Mouse (Mus musculus) macrophage (primary cell): Measurements from ENCODE around the gene Psma5. TPM values are rescaled to one million over a fixed set of nuclear protein-coding genes. Genes with fewer than 3 reads are reported as not detected.

Experiments used
- H3K27ac ChIP-seq: fragments of 350-480 bp; formaldehyde crosslinking; 2 replicates; pipeline ENCODE4 v1.9.0; 2021
- H3K36me3 ChIP-seq: fragments of 350-480 bp; formaldehyde crosslinking; 2 replicates; pipeline ENCODE4 v1.9.0; 2021; ENCODE audit errors: inconsistent target
- H3K4me3 ChIP-seq: fragments of 350-480 bp; formaldehyde crosslinking; 2 replicates; pipeline ENCODE4 v1.9.0; 2021; ENCODE audit errors: inconsistent target
- H3K79me2 ChIP-seq: fragments of 350-480 bp; formaldehyde crosslinking; 2 replicates; pipeline ENCODE4 v1.9.0; 2021; ENCODE audit errors: inconsistent target
- WGBS: methylation state at CpG from one replicate; pipeline ENCODE4 v1.1.7; 2026; ENCODE audit warnings: inconsistent platforms; ENCODE audit not compliant: missing documents; 5-methylcytosine and 5-hydroxymethylcytosine counted together
- polyA plus RNA-seq: library from polyadenylated mRNA; stranded (reverse); fragments of 250-400 nt; gene quantifications from 3 replicates; pipeline ENCODE4 v1.2.4, GENCODE M21; 2018; ENCODE audit warnings: inconsistent platforms

Gene Psma5
- polyA plus RNA-seq, 1 experiment from 2014 or later, result 106 TPM

DNA sequence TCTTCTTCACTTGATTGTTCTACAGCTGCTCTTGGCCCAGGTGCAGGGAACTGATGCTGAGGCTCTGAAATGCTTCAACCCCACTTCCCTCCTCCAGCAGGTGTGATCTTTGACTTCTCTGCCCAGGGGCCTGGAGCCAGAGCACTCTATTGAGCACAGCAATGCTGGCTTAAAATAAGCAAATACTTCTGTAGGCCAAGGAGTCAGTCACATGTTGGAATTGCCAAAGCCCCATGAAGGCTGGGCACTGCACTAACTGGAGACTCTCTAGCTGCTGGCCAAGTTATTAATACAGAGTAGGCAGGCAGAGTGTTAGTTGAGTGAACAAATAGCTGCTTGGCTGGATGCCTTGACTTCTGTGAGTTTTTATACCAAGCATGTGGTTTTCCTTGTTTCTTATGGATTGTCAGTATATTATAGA is 54.2 kb downstream of the Psma5 start:
- no peak overlapping the region for H3K4me3 ChIP-seq
- H3K27ac ChIP-seq, result no peak overlapping the region
- no peaks in the 10 kb centered on the region for H3K36me3 ChIP-seq
- H3K79me2 ChIP-seq, result no peaks in the 10 kb centered on the region

DNA sequence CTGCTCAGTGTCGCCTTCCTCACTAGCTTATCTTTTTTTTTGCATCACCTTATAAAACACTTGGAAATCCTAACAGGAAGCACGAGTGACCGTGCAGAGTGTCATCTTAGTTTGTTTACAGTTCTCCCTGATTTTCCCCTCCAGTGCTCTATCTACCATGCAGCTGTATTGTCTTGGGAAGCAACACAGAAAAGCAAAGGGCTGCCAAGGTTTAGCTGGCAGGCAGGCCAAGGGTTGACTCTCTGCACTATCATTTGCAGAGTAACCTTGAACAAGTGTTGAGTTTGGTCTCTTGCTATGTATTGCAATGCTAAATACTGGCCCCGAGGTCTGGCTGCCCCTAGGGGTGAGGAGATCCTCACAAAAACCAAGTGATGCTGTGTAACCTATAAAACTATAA is 55.0 kb downstream of the Psma5 start:
- H3K36me3 ChIP-seq, result no peaks in the 10 kb centered on the region
- H3K79me2 ChIP-seq, result no peaks in the 10 kb centered on the region
- no peak overlapping the region for H3K4me3 ChIP-seq
- 88% methylated on average over 4 of the region's 4 CpGs for WGBS
- H3K27ac ChIP-seq, result no peak overlapping the region

DNA sequence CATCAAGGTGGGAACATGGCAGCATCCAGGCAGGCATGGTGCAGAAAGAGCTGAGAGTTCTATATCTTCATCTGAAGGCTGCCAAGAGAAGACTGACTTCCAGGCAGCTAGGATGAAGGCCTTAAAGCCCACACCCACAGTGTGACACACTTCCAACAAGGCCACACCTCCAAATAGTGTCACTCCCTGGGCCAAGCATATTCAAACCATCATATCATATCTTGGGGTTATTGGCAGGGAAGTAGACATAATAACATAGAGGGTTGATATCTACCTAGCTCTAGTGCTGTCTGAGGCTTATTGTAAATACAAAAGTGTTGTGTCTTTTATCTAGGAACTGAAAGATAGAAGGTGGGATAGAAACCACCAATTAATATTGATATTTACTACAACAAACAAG is 55.7 kb downstream of the Psma5 start:
- no peaks in the 10 kb centered on the region for H3K36me3 ChIP-seq
- H3K27ac ChIP-seq, result no peak overlapping the region
- no peaks in the 10 kb centered on the region for H3K79me2 ChIP-seq
- no peak overlapping the region for H3K4me3 ChIP-seq

DNA sequence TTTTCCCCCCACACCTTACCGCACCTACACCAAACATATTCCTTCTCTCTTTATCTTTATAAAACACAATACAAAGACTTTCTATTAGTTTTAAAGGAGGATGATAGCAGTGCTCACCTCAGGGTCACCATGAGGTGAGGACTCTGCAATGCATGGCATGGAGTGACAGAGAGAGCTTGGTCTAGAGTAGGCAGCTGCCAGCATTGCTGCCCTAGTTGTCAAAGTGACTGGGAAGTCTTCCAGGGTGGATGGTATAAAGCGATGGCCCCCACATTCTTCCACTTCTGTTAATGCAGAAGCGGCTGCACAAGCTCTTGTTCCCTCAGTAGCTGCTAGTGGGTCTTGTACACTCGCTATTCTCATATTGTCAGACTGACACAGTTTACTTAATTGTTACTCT is 56.4 kb downstream of the Psma5 start:
- Histone ChIP-seq H3K79me2 (no peaks in the 10 kb centered on the region), H3K27ac (no peak overlapping the region), H3K4me3 (no peak overlapping the region), H3K36me3 (no peaks in the 10 kb centered on the region)
- WGBS, result 96% methylated on average over 3 of the region's 4 CpGs

DNA sequence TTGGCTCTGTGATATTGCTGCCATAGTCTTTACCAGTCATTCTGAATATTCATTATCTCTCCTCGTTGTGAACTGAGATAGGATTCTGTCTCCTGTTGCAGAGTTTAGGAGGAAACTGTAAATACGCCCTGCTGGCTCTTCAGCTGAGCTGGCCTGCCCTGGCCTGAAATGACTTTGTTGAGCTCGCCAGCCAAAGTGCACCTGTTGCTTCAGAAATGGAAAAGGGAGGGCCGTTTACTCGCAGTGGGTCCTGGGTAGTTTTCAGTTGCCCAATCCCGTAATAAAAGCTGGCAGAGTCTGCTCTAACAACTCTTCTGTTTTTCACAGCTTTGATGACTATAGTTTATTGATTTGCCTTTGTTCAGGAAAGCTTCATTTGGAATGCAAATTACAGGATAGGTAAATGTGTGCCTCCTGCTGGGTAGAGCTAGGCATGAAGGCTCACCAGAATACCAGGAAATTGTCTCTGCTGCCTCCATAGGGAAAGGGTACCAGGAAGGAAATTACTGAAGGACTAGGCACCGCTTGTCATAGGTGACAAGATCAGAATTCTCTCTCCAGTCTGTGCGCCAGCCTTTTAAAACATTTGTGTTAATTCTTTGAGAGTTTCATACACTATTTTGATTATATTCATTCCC is 57.4 kb downstream of the Psma5 start:
- H3K27ac ChIP-seq, result no peak overlapping the region
- no peaks in the 10 kb centered on the region for H3K36me3 ChIP-seq
- H3K79me2 ChIP-seq, result no peaks in the 10 kb centered on the region
- no peak overlapping the region for H3K4me3 ChIP-seq
- WGBS, result 93% methylated on average over 8 of the region's 8 CpGs

DNA sequence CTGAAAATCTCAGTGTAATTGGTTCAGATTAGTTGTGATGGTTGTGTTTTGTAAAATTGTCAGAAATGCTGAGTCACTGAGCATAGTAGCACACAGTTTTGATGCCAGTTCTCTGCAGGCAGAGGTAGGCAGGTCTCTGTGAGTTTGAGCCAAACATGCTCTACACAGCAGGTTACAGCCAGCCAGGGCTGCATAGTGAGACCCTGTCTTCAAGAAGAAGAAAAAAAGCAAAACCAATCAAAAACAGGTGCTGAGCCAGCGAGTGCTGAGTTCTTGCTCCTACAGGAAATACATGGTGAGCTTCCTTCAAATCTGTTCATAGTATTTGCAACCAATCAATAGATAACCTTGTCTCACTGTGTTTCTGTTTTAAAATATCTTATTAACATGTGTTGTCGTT is 61.8 kb downstream of the Psma5 start:
- H3K79me2 ChIP-seq, result no peaks in the 10 kb centered on the region
- 94% methylated on average over 2 of the region's 2 CpGs for WGBS
- H3K4me3 ChIP-seq, result no peak overlapping the region
- no peak overlapping the region for H3K27ac ChIP-seq
- H3K36me3 ChIP-seq, result no peaks in the 10 kb centered on the region

DNA sequence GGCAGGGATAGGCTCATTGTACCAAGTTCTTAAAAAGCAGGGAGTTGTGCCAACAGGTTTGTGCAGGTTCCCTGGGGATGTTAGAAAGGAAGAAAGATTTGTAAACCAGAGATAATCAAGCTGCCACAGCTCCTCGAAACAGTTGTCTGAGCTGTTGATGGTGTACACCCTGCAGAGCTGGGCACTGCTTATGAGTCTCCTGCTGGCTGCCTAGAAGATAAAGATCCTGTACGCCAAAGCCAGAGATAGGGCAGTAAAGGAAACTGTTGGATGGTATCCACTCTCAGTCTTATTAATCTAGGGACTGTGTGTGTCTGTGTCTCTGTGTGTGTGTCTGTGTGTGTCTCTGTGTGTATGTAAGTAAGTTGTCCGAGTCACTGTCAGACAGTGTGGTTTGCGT is 64.9 kb downstream of the Psma5 start:
- no peaks in the 10 kb centered on the region for H3K36me3 ChIP-seq
- no peaks in the 10 kb centered on the region for H3K79me2 ChIP-seq
- no peak overlapping the region for H3K27ac ChIP-seq
- H3K4me3 ChIP-seq, result no peak overlapping the region
- WGBS, result 93% methylated on average over 4 of the region's 4 CpGs

DNA sequence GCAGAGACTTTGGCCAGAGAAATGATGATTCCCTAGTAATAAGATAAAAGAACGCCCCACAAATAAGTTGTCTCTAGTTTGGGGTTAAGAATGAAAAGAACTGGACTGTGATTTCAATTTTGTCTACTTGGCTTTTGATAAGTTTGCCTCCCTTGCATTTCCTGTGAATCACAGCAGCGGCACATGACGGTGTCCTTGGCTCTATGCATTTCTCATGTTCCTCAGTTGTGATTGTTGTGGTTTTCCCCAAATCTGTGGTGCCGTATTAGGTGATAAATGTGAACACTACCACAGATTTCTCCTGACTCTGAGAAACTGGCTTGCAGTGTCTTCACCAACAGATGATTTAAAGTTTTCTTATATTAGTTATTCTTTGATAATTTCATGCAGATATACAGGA is 65.4 kb downstream of the Psma5 start:
- no peaks in the 10 kb centered on the region for H3K36me3 ChIP-seq
- no peak overlapping the region for H3K4me3 ChIP-seq
- no peaks in the 10 kb centered on the region for H3K79me2 ChIP-seq
- 74% methylated on average over 4 of the region's 4 CpGs for WGBS
- H3K27ac ChIP-seq, result no peak overlapping the region

DNA sequence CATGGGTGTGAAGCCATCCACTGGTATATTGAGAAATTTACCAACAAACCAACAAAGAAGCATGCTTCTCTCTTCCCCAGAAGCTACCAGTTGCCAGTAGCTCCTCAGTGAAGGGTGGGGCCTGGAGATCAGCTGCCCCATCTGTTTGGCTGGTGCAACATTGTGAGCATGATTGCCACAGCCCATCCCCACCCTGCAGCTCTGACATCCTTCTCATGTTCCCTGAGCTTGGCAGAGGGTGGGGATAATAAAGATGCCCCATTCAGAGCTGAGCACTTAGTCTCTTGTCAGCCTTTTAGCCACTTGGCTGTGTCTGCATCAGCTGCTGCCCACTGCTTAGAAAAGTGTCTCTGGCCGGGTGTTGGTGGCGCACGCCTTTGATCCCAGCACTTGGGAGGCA is 66.2 kb downstream of the Psma5 start:
- Histone ChIP-seq H3K4me3 (no peak overlapping the region), H3K27ac (no peak overlapping the region)
- 90% methylated on average over 2 of the region's 3 CpGs for WGBS

DNA sequence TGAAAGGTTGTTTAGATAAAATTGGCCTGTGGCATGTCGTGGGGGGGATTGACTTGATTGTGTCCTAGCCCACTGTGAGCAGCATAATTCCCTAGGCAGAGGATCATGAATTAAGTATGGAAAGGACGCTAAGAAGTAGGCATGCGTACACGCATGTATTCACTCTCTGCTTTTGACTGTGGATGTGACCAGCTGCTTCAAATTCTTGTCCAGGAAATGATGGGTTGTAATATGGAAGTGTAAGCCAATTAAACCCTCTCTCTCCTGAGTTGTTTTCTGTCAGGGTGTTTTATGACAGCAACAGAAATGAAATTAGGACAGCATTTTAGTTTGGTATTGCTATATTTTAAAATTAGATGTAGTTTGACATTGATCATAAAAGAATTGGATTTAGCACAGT is 68.1 kb downstream of the Psma5 start:
- no peaks in the 10 kb centered on the region for H3K36me3 ChIP-seq
- H3K4me3 ChIP-seq, result no peak overlapping the region
- 100% methylated on average over 4 of the region's 4 CpGs for WGBS

More for the DNA sequence above, 66.2 kb downstream of the Psma5 start:
- no peaks in the 10 kb centered on the region for H3K79me2 ChIP-seq
- no peaks in the 10 kb centered on the region for H3K36me3 ChIP-seq

DNA sequence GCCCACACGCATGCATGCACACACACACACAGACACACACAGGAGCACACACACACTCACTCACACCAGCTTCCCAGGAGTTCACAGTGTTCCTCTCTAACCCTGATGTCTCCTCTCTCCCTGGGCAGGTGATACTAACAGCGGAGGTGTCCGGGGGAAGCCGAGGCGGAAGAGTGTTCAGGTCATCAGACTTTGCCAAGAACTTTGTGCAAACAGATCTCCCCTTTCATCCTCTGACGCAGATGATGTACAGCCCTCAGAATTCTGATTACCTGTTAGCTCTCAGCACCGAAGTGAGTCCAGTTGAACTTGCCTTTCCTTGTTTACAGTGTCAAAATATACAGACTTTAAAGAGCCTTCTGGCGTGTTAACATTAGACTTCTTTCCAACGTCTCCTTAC is 68.8 kb downstream of the Psma5 start:
- H3K79me2 ChIP-seq, result no peaks in the 10 kb centered on the region
- no peaks in the 10 kb centered on the region for H3K36me3 ChIP-seq
- no peak overlapping the region for H3K27ac ChIP-seq
- H3K4me3 ChIP-seq, result no peak overlapping the region
- 96% methylated on average over 9 of the region's 9 CpGs for WGBS

More for the DNA sequence above, 68.1 kb downstream of the Psma5 start:
- no peak overlapping the region for H3K27ac ChIP-seq
- H3K79me2 ChIP-seq, result no peaks in the 10 kb centered on the region

DNA sequence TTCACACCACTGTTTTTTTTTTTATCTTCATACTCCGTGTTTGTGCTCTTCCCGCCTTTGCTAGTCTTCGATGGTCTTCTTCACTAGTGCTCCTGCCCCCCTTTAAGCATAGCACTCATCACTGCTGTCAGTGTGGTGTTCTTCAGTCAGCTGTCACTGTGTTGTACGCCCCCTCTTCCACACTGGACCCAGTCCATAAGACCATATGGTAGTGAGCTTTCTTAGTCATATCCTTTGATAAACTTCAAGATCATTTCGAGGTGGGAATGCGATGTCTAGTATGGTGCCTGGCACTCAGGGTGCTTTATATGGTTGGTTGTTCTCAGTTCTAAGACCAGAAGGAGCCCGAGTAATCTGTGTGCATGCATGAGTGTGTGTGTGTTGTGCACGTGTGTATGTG is 70.5 kb downstream of the Psma5 start:
- Histone ChIP-seq H3K27ac (no peak overlapping the region), H3K36me3 (no peaks in the 10 kb centered on the region), H3K4me3 (no peak overlapping the region), H3K79me2 (no peaks in the 10 kb centered on the region)
- WGBS, result 93% methylated on average over 8 of the region's 8 CpGs

DNA sequence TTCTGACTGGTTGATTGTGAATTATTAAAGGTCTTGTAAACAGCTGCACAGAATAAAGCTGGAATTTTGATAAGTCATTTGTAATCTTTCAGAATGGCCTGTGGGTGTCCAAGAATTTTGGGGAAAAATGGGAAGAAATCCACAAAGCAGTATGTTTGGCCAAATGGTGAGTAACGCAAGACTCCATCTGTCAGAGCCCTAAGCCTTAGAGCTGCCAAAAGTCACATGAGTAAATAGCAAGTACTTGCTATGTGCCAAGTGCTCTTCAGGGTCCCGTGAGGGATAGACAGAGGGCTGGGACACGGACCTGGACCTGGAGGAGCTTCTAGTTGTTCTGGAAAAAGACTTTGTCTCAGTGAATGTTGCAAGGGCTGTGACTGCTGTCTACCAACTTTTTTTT is 71.2 kb downstream of the Psma5 start:
- Histone ChIP-seq H3K4me3 (no peak overlapping the region), H3K79me2 (no peaks in the 10 kb centered on the region), H3K36me3 (no peaks in the 10 kb centered on the region), H3K27ac (no peak overlapping the region)
- WGBS, result 96% methylated on average over 3 of the region's 3 CpGs

DNA sequence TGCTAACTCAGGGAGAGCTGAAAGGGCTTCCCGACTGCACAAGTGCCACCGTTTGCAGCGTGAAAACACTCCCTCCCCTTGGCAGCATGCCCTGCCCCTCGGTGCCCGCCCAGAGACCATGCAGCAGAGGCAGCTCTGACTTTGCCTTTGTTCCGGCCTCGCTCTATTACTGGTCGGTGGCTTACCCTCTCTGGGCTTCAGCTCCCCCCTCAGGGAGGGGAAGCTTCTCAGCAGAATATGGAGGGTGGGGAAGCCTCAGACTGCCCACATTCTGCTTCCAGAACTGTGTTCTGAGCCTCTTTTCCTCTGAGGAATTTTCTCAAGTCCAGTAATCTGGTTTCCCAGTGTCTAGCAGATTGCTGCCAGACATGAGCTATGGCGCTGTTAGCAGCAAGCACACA is 71.7 kb downstream of the Psma5 start:
- Histone ChIP-seq H3K79me2 (no peaks in the 10 kb centered on the region), H3K27ac (no peak overlapping the region), H3K36me3 (no peaks in the 10 kb centered on the region), H3K4me3 (no peak overlapping the region)
- 44% methylated on average over 9 of the region's 9 CpGs for WGBS
